Mouse (Mus musculus) gastrocnemius, adult 18-20 months (tissue): Measurements from ENCODE around the gene Nob1. TPM values are rescaled to one million over a fixed set of nuclear protein-coding genes. Genes with fewer than 3 reads are reported as not detected.

Experiments used
- DNase-seq: peaks from one replicate; pipeline ENCODE4 v3.0.0; 2021; ENCODE audit warnings: low spot score
- total RNA-seq, 2 experiments: library from RNA; stranded (reverse); gene quantifications; 2 replicates each; pipeline ENCODE4 v1.2.3; 2021

The Nob1 gene
- total RNA-seq, 2 experiments from 2014 or later, result 21.4 to 27.5 TPM

DNA sequence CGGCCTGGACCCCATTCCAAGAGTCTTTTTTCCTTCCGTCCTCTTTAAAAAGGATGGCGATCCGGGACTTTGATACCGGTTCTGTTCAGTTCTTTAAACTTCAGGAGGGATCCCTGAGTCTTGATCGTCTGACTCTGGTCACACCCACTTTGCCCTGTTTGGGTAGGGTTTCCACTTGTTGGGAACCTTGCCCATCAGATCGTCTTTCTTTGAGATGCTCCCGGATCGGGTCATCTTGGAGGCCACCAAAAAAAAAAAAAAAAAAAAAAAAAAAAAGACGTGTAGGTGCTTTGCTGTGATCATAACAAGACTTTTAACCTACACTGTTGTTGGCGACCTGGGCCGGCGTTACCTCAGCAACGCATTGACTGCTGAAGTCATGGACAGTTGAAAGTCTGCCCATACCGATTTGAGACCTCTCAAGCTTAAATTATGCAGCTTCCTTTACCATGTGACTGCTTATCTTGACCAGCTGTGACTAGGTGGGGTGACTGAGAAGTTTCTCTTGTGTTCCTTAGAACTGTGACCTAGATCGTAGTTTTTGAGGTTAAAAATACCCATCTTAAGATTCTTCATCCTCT, 12.1 kb upstream of the Nob1 start:
- DNase-seq, result no peak

DNA sequence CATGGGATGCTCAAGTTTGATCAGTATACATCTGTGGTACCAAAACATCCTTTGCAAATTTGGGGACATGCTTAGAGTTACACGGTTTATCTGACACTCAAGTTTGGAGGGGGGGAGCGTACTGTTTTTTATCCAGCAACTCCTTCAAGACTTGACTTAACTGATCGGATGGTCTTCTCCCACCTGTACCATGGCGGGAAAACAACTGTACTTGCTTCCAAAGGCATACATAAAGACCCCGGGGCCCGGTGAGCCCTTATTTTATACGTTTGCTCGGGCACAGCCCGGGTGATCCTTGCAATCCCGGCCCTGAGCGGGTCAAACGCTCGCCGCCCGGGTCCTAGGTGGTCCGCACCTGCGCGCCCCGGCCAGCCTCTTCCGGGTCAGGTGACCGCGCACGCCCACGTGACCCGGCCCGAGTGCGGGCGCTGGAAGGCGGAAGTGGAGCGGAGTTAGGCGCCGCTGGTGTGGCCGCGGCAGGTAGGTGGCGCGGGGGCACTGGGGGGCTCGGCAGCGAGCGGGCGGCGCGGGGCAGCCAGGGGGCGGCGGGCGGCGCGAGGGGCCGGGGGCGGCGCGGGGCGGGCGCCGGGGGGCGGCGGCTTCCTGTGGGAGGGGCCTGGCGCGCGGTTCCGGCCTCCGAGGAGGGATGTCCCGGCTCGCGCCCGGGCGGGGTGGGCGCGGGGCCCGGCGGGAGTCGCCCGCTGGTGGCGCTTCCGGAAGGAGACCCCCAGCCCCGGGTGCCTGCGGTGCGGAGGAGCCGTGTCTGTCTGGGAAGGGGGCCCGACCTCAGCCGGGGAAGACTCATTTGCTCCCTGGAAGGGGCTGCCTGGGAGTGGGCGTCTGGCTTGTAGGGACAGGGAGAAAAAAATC, 11.3 kb upstream of the Nob1 start, which contains the start of gene Wwp2:
Wwp2 (plus strand) TSS at position 404 of the 870 bp plus-strand sequence.
- DNase-seq, result peak; percentile 67

DNA sequence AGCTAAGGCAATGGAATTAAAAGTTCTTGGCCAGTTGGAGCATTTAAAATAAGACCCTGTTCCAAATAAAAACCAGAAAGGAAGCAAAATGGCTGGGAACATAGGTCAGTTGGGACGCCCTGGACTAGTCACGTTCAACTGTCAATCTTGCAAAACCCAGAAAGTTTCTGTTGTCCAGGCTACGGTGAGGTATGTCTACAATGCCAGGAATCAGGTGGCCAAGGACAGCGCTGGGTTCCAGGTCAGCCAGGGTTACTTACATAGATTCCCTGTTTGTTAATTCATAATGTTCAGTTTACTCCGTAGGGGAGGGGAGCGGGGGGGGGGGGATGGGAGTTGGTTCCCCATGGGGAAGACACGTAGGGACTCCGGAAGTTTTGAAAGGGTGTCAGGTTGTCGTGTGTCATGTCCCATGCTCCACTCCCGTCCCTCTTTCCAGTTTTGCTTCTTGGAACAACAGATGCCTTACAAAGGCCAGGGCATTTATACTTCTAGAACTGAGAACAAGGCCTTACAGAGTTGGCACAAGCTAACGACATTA, 10.6 kb upstream of the Nob1 start:
- DNase-seq, result no peak

DNA sequence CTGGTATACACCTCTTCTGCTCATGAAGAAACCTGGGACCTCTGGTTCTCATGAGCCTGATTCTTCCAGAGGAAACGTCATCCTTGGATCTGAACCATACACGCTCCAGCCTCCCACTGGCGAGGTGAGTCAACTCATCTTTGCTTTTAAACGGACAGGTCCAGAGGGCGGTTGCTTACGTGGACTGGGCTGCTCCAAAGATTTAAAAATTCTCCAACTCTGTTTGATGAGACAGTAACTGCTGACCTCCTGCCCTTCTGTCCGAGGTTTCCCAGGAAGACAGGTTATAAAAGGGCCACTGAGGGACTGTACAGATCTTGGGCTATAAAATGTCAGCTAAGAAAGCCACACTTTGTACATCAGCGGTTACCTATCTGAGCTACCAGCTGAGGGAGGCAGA, 6.0 kb upstream of the Nob1 start:
- no peak for DNase-seq

DNA sequence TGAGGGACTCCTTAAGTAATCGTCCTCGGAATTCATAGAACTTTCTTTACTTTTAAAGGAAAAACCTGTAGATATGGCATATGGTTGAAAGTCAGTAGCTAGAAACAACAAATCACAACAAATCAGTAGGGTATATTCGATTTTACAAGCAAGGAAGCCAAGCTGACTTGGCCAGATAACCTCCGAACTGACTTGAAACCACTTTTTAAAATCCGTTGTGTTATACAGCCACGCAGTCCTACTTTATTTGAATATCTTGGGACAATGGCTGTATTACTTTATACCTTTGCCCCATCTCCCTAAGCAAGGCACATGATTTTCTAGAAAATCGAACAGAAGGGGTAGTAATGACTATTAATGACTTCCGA, 363 bp upstream of the Nob1 start:
- DNase-seq, result no peak

DNA sequence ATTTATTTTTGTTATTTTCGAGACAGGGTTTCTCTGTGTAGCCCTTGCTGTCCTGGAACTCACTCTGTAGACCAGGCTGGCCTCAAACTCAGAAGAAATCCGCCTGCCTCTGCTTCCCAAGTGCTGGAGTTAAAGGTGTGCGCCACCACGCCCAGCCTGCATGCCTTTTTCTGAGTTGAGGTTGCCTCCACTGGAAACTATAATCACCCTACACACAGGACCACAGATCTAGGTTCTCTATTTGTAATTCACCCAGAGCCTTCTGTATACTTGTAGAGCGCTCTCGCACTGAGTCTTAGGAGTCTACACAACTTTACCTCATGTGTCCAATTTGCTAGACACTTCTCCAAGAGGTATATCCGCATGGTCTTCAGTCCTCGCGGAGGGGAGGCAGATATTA, 675 bp downstream of the Nob1 start:
- DNase-seq, result no peak

DNA sequence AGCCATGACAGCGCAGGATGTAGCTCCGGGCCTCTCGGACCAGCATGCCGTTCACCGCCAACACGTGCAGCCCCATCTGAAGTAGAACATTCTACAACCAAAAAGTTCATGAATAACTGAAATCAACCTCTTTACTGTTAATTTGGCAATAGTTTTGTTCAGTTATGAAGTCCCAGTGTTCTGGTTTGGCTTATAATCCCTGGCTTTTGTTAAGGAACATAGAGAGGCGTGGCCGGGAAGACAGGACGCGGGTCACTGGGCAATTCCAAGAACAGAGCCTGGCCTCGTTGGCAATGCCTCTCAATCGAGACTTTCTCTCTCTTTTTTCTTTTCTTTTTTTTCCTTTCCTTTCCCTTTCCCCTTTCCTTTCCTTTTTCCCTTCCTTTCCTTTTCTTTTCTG, 7.8 kb downstream of the Nob1 start:
- DNase-seq, result no peak

DNA sequence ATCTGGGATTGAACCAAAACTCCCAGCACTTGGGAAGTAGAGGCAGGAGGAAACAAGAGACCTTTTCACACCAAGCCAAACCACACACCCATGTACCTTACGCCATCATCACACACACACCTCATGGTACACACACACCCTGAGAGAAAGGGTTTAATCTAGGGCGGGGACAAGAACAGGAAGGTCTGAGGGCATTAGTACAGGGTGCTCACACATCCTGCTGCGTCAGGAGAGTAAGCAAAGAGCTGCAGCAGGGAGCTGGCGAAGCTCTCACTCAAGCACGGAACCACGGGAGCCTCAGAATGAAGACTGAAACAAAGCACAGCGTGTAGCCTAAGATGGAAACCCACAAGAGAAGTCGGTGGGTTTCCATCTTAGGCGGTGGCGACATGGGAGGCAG, 11.0 kb downstream of the Nob1 start:
- DNase-seq, result no peak

DNA sequence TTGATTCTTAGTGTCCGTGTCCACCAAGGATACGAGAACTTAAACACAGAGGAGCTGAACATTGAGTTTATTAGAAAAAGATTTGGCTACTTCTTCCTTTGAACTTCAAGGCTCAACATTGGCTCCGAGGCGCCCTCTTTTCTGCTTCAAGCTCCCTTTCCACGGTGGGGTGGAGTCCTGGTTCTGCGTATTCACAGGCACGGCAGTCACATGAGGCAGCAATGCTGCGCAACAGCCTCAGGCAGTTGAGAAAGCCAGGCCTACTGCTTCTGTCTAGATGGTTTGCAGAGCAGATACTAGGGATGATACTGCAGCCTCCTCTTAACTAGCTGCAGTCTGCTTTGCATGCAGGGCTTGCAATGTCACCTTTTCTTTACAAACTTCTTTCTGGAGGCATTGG, 12.3 kb downstream of the Nob1 start:
- no peak for DNase-seq

DNA sequence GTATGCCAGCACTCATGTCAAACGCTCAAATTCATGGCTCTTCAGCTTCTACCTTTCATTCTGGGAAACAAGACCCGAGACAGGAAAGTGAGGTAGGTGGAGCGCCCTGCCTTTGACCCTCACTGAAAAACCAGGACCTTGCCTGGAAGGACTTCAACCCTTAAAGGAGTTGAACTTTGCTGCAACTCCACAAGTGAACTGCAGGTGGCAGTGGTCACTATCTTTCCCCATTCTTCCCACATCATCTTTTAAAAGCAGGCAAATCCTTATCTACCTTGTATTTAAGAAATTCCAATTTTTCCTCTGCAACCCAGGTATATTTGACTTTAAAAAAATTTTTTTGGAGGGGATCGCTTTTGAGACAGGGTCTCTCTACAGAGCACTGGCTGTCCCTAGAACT, 13.5 kb downstream of the Nob1 start:
- DNase-seq, result no peak

DNA sequence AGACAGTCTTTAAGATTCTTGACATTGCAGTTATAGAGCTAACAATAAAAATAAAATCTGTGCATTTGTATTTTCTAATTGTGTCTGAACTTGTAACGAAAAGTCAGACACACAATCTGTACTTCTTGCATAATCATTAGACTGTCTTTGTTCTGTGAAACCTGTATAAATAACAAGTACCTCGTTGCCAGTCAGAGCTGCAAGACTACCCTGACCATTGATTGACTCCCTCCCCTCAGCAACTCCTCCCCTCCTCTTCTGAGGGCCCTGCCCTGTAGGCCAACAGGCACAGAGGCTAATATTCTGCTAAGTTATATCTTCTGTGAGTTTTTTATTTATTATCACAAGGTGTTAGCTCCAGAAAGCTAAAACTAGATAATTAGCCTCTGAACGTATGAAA, 18.9 kb downstream of the Nob1 start:
- no peak for DNase-seq

DNA sequence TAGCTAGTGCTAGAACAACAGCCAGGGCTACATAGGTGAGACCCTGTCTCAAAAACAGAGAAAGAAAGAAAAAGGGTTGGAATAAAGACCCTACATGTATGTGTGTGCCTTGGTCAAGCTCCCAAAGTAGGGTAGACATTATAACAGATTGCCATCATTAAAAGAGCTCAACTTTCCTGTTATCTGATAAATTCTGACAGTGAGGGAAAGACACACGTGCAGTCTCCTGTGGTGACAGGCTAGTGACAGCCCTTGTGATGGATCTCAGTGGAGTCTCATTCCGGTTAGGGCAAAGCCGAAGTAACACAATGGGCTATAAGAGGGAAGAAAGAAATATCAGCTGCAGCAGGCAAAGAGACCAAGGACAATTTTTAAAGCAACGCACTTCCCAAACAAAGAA, 20.8 kb downstream of the Nob1 start:
- no peak for DNase-seq

DNA sequence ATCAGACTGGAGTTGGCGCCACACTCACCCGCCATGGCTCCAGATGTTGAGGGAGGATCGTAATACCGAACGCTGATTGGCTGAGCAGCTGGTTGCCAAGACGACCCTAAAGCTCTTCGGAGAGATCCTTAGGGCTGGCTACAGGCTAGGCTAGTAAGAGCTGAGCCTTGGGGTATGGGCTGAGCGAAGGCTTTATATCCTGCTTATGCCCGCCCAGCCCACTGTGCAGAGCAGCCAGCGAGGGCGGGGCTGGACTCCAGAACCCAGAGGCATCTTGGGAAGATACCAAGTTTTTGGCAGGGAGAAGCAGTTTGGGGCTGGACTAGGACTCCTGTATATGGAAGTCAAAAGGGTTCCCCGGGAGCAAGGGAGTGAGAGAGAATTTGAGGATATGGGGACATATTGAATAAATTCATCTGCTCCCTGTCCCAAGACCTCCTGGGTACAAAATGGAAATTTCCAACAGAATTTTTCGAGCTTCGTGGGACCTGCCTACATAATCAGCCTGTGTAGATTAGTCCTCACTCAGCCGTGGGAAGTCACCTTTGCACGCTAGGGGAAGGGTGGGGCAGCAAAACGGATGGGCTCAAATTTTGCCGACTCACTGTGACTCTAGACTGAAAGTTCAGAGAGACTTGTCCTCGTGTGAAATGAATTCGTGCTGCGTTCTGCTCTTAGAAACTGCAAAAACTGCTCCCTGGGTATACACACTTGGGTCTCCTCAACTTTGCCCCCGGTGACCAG, 21.6 kb downstream of the Nob1 start, which contains the start of gene Nqo1:
Nqo1 (minus strand) TSS at position 169 of the 744 bp plus-strand sequence.
- DNase-seq, result peak; percentile 84

DNA sequence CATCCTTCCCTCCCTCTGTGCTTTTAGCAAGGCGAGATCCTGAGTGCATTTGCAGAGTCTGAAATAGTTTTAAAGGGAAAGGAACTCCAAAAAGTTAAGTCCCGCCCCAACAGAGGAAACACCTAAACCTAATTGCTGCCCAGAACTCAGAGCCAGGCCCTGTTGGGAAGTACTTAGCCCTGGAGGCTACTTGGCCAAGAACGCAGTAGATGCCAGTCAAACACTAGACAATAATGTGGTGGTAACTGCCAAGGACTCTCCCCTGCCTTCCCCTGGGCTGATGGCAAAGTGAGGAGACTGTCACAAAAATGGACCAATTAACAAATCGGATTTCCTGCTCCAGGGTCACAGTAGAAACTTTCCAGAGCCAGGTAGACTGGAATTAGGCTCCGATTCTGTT, 23.0 kb downstream of the Nob1 start:
- DNase-seq, result no peak

DNA sequence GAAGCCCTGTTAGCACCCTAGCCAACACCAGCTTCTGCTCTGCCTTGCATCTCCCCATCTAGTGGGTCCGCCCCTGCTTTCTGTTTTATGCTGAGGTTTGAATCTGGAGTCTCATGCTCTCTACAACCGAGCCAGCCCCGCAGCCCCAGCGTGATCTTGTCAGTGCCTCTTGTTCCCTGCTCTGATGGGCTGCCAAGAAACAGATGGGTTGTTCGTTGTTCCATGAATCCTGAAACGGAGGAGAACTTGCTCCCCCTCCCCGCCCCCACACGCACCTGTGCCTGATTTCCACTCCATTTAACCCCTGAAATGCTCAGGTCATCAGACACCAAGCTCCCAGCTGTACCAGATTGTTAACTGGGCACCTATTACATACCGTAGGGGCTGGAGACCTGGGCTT, 25.4 kb downstream of the Nob1 start:
- no peak for DNase-seq

DNA sequence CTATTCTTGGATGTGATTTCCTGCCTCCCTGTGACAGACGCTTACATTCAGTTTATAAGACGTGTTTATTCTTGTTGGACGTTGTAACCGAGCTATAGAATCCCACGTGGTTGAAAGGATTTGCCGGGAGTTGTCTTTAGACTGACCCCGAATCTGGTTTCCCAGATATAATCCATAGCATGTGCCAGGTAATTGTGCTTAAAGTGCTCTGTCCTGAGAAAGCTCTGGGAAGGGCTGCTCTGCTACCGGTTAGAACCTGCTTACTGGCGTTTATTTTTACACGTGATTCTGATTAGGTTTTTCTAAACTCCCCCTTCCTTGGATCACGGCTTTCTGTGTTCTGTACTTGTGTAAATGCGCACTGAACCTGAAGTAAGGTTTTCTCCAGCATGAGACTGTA, 27.2 kb downstream of the Nob1 start:
- no peak for DNase-seq

DNA sequence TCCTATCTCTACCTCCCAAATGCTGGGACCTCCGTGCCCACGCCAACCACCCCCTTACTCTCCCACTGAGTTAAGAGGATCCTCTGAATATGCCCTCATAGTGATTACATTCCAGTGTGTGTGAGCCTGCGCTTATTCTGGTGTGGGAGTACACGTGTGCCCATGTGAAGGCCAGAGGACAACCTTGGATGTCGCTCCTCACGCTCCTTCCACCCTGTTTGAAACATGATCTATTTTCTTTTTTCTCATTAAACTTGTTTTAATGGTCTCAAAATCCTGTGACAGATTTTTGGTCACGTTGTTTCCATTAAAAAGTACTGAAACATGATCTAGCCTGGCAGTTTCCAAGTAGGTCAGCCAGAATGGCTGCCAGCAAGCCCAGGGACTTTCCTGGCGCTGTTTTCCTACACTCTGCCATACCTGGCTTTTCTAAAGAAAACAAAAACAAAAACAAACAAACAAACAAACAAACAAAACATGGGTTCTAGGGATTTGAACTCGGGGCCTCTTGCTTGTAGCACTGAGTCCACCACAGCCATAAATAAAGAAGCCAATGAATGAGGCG, 28.7 kb downstream of the Nob1 start:
- peak; percentile 35 for DNase-seq

DNA sequence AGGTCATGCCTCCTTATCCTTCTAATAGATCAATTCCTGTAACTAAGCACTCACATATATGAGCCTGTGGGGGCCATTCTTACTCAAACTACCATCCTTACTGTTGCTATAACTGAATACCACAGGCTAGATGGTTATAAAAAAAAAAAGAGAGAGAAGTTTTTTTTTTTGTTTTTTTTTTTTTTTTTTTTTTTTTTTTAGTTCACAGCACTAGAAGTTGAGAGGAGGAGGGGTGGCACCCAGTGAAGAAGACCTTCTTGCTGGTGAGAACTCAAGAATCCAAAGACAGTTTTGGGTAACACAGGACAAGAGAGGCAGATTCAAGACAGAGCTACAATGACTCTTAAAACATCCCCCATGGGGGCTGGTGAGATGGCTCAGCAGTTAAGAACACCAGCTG, 29.5 kb downstream of the Nob1 start:
- no peak for DNase-seq

DNA sequence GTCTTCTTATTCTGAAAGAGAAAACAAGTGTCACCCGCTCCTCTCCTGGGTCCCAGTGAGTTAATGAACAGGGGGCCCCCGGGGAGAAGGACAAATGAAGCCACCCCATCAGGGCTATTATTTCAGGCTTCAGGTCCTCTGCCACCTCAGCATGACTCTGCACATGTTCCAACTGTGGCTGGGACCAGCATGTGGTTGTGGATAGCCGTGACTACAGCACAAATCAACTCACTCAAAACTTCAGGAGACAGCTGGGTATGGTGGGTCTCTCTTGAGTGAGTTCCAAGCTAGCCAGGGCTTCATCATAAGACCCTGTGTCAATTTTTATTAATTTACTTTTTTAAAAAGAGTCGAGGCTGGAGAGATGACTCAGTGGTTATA, 33.7 kb downstream of the Nob1 start:
- no peak for DNase-seq

DNA sequence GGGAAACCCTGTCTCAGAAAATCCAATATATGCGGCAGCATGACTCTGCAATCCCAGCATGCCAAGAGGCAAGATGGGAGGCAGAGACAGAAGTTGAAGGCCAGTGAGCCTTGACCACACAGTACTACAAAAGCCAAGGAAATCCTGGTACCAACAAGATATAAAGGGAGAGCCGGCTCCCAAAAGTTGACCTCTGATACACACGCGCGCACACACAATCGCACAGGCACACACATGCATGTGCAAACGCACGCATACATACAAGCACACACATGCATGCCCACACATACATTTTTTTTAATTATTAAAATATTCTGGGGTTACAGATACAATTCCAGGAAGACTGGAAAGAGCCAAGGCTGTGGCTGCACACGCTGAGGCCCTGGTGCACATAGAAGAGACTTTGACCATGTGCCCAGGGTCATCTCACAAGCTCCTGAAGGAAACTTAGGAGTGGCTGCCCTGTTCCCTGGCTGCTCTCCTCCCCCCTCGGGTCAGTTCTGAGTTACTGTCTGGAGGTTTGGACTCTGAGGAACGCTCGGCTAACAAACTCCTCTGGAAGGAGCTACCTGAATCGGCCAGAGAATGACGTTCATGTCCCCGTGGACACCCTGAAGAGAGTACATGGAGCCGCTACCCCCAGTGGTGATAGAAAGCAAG, 34.2 kb downstream of the Nob1 start:
- DNase-seq, result no peak

DNA sequence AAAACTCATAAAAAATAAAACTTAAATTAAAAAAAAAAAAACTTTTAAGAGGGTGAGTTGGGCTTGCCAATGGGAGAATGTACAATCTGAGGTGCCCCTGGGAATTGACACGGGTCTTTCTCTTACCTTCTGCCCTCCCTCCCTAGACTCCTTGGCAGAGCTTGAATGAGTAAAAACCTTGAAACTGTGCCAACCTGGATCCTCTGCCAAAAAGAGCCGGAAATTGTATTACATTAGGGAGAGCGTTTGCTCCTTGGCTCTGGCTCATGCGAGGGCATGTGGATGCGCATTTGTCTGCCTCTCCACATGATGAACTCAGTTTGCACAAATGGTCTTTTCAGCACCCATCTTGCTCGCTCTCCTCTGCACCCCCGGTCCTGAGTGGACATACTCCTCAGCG, 35.3 kb downstream of the Nob1 start:
- DNase-seq, result no peak
